In the genomic region with DNA sequence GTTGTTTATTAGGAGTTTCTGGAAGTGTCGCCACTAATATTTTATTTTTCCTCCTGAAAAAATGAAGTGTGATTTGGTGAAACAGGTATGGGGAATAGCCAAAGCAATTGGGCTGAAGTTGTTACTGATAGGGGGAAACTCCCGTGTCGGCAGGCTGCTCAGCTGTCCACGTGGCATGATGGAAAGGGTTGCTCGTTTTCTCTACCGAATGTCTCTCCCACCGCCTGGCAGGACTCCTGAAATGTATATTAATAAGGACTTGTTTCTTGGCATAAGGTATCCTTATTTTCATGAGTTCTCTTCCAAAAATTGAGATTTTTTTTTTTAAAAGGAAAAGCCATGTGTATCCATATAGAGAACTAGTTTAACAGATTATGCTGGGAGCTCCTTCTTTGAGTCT, we compare ENCODE assay signal across 18 mouse cellular contexts.
DNase-seq lines count a peak whose midpoint lies in the region; ATAC-seq lines count a peak whose summit lies in the region.
"Had no signal": no experiment of that assay in that cellular context is flagged by ENCODE, and none has a peak within 500 bp of the region (broad histone marks: within the 10 kb centered on the region; RNA-seq: fewer than 3 reads in every experiment).

No protein-coding gene starts in this region.

- H3K4me2 ChIP-seq in forebrain, embryonic 16.5 days (ENCODE audit: low read length) = no peak overlapping the region
- no peak overlapping the region for H3K4me2 ChIP-seq in forebrain, embryonic 12.5 days
- H3K4me2 ChIP-seq: embryonic facial prominence, embryonic 12.5 days; forebrain, embryonic 13.5 days had no signal

- no peak overlapping the region for H3K4me3 ChIP-seq in forebrain, embryonic 16.5 days (replicated peaks; ENCODE audit: low read length)
- no peak overlapping the region for H3K4me3 ChIP-seq in forebrain, embryonic 12.5 days (replicated peaks)
- H3K4me3 ChIP-seq: embryonic facial prominence, embryonic 10.5 days; embryonic facial prominence, embryonic 12.5 days; forebrain, embryonic 13.5 days had no signal

- no peak overlapping the region for H3K27ac ChIP-seq in forebrain, embryonic 16.5 days (ENCODE audit: low read length)
- H3K27ac ChIP-seq in forebrain, embryonic 12.5 days = no peak overlapping the region
- H3K27ac ChIP-seq: embryonic facial prominence, embryonic 10.5 days; embryonic facial prominence, embryonic 12.5 days; forebrain, embryonic 13.5 days had no signal

- intact Hi-C loops in heart, postnatal 36 days (cut with DNase I) = no loop called here

- no peak overlapping the region for H3K9ac ChIP-seq in forebrain, embryonic 16.5 days (replicated peaks; ENCODE audit: low read depth, low read length)
- no peak overlapping the region for H3K9ac ChIP-seq in forebrain, embryonic 12.5 days
- H3K9ac ChIP-seq: embryonic facial prominence, embryonic 12.5 days; forebrain, embryonic 13.5 days had no signal

- H3K36me3 ChIP-seq in forebrain, embryonic 16.5 days (ENCODE audit: control insufficient read depth, insufficient read depth) = no peaks in the 10 kb centered on the region
- H3K36me3 ChIP-seq in forebrain, embryonic 12.5 days (replicated peaks) = no peaks in the 10 kb centered on the region
- H3K36me3 ChIP-seq: embryonic facial prominence, embryonic 10.5 days; embryonic facial prominence, embryonic 12.5 days had no signal

- H3K9me3 ChIP-seq in forebrain, embryonic 16.5 days (ENCODE audit: control insufficient read depth, low read length) = no peaks in the 10 kb centered on the region
- no peaks in the 10 kb centered on the region for H3K9me3 ChIP-seq in forebrain, embryonic 12.5 days
- H3K9me3 ChIP-seq: embryonic facial prominence, embryonic 10.5 days; embryonic facial prominence, embryonic 12.5 days; forebrain, embryonic 13.5 days had no signal

- 62% methylated on average over 7 of the region's 7 CpGs for WGBS in forebrain, embryonic 16.5 days
- WGBS in forebrain, embryonic 12.5 days = 89% methylated on average over 7 of the region's 7 CpGs

- peaks cover 2% of the 10 kb centered on the region; the same call in 1 of the 2 replicates for H3K4me1 ChIP-seq in forebrain, embryonic 16.5 days (replicated peaks; ENCODE audit: control insufficient read depth, insufficient read depth, low read length)
- H3K4me1 ChIP-seq in forebrain, embryonic 12.5 days = peaks cover 12% of the 10 kb centered on the region
- H3K4me1 ChIP-seq: embryonic facial prominence, embryonic 12.5 days had no signal

- DNase-seq in heart, adult 11 months = peak; percentile 51
- no peak for DNase-seq in heart, postnatal 36 days
- peak; percentile 20 for DNase-seq in right cerebral cortex, postnatal 4 days
- no peak for DNase-seq in right cerebral cortex, postnatal 25 days
- DNase-seq: adrenal gland, adult 2 months; adrenal gland, postnatal 10 days; adrenal gland, postnatal 25 days; cerebellum, adult 11-12 months; cerebellum, adult 2 months; cerebellum, adult 9-10 months; cerebellum, postnatal 10 days; cerebellum, postnatal 25 days had no signal

- ATAC-seq in forebrain, embryonic 16.5 days = peak; percentile 42; the same call in 1 of the 2 replicates
- ATAC-seq in forebrain, embryonic 12.5 days (ENCODE audit: low FRiP score) = no peak
- no peak for ATAC-seq in inflammation-experienced regulatory T-cells, adult 6 months

- no peaks in the 10 kb centered on the region for H3K27me3 ChIP-seq in forebrain, embryonic 16.5 days (replicated peaks; ENCODE audit: control insufficient read depth, insufficient read depth, low read length)
- H3K27me3 ChIP-seq in forebrain, embryonic 12.5 days = no peaks in the 10 kb centered on the region
- H3K27me3 ChIP-seq: embryonic facial prominence, embryonic 12.5 days; forebrain, embryonic 13.5 days had no signal

Comparison
In these comparisons a context has a peak if more than half of its experiments do, and no peak if none do; other contexts are left out.
1. DNase-seq: peak in heart, adult 11 months (single experiment) and right cerebral cortex, postnatal 4 days (single experiment); none in heart, postnatal 36 days (0 of 2) and right cerebral cortex, postnatal 25 days (single experiment).